Mouse (Mus musculus): ENCODE measurements around the gene Efcab9.

Gene Efcab9

GRCm38 (mm10) chr11:32493312-32493711, 38.6 kb downstream of the Efcab9 start:
- DNase-seq: no peak

- DNase-seq: no peak
Observed at GRCm38 (mm10) chr11:32491079-32491478, 40.8 kb downstream of the Efcab9 start.

- DNase-seq: no peak
Observed at GRCm38 (mm10) chr11:32488808-32489670, 42.8 kb downstream of the Efcab9 start.

- DNase-seq: no peak
Observed at GRCm38 (mm10) chr11:32488344-32488743, 43.5 kb downstream of the Efcab9 start.

DNA sequence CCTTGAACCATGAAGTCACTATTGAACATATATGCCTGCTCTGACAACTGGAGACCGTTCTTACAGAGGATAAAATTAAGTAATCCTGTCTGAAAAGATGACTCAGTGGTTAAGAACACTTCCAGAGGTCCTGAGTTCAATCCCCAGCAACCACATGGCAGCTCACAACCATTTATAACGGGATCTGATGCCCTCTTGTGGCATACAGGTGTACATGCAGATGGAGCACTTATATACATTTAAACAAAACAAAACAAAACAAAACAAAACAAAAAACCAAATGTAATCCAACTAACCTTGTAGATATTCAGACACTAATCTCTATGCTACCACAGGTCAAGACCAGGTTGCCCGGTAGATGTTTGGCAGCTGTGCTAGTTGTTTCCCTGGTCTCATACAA, 44.4 kb downstream of the Efcab9 start:
- DNase-seq: no peak

DNA sequence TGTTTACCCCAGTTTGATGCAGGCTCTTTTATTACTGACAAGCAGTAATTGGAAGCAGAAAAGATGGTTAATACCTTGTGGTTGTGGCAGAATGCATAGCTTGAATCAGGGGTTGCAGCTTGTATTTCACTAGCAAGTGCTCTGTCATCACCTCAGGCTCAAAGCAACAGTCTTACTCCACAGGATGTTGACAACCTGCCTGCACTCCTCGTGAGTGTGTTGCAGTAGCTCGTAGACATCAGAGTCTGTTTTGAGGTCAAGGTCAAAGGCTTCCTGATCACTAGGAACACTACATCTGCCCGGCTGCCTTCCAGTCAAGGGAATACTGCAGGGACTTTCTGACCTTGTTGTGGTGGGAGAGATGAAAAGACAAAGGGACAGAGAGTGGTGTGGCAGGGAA, 45.3 kb downstream of the Efcab9 start:
- DNase-seq: no peak

GRCm38 (mm10) chr11:32485290-32485689, 46.6 kb downstream of the Efcab9 start:
- DNase-seq: no peak

GRCm38 (mm10) chr11:32481525-32481924, 50.4 kb downstream of the Efcab9 start:
- no peak for DNase-seq

DNA sequence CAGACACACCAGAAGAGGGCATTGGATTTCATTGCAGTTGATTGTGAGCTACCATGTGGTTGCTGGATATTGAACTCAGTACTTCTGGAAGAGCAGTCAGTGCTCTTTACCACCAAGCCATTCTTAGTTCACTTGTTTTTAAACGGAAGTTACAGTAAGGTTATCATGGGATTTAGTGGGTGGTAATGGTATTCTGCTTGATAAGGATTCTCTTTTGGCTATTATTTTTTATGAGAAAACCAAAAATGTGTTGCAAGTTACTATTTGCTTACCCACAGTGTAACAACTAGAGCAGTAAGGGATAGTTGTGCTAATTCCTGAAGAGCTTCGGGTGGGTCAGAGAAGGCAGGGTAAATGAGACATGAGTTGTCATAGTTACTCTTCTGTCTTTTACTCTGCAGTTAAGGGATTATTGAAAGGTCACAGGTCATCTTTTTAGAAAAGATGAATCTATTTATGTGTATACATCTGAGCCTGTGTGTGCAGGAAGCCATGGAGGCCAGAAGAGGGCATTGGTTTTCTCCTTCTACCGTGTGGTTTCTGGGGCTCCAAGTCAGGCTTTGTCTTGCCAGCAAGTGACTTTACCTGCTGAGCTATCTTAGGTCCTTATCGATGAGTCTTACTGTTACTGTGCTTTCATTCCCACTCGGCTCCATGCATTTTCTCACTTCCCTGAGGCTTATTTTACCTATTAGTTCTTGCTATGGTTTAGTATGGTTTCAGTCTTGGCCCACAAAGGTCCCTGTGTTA, 56.2 kb downstream of the Efcab9 start:
- no peak for DNase-seq

GRCm38 (mm10) chr11:32474725-32475124, 57.2 kb downstream of the Efcab9 start:
- no peak for DNase-seq

Data from thymus, postnatal 36 days (tissue).